Mouse (Mus musculus) megakaryocyte, adult 5-6 weeks (primary cell): ENCODE data around the gene Gm20509. TPM values are rescaled to one million over a fixed set of nuclear protein-coding genes. Genes with fewer than 3 reads are reported as not detected.
"Not testable (repeated sequence)": the region's sequence is repeated elsewhere in the genome, so short reads cannot be mapped to it uniquely, and the experiment has no call there.

Experiments
- ATAC-seq: 2 replicates; pipeline ENCODE4 v1.8.0; 2016; ENCODE audit warnings: mild to moderate bottlenecking, inconsistent platforms; ENCODE audit not compliant: poor library complexity, severe bottlenecking
- total RNA-seq, 2 experiments: library from RNA; stranded (forward) in 1 of 2; stranded (reverse) in 1 of 2; fragments of 153-499, 151-499 nt in 1 of 2; fragments of 221-1000, 200-1000 nt in 1 of 2; gene quantifications; 2 replicates each; pipeline versions ENCODE4 v1.2.3 to v1.2.4; 2015 to 2017

Gene Gm20509
- total RNA-seq, 2 experiments from 2014 or later, result not detected

DNA sequence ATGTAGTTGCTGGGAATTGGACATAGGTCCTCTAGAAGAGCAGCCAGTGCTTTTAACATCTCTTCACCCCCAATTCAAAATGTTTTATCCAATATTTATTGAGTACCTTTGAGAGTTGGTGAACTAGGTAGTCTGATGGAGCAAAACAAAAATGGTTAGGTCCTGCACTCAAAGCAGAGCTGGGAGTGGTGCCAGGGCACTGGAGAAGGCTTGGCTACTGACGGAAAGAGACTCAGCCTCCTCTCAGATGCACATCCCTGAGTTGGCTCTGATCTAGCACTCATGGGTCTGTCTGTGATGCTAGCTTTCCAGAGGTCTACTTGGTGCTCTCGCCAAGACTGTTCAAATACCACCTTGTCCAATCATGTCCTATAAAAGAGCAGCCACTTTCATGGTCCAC, 4.4 kb upstream of the Gm20509 start:
- no peak for ATAC-seq

DNA sequence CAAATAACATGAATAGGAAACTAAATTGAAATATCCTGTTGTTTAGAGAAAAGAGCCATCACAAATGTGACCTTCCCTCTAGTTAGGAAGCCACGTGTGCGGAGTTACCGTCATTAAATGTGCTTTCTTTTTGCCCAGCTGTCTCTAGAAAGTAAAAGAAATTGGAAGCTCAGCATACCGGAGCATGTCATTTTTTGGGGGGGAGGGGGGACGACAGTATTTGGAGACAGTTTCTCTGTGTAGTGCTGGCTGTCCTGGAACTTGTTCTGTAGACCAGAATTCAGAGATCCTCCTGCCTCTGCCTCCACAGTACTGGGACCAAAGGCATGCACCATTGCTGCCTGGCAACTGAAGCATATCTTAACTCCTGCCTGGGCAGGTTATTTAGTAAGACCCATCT, 734 bp upstream of the Gm20509 start, which contains the start of gene Khdc3:
Gene Khdc3 (plus strand): TSS at position 301 of the 400 bp plus-strand sequence.
- ATAC-seq, result no peak

DNA sequence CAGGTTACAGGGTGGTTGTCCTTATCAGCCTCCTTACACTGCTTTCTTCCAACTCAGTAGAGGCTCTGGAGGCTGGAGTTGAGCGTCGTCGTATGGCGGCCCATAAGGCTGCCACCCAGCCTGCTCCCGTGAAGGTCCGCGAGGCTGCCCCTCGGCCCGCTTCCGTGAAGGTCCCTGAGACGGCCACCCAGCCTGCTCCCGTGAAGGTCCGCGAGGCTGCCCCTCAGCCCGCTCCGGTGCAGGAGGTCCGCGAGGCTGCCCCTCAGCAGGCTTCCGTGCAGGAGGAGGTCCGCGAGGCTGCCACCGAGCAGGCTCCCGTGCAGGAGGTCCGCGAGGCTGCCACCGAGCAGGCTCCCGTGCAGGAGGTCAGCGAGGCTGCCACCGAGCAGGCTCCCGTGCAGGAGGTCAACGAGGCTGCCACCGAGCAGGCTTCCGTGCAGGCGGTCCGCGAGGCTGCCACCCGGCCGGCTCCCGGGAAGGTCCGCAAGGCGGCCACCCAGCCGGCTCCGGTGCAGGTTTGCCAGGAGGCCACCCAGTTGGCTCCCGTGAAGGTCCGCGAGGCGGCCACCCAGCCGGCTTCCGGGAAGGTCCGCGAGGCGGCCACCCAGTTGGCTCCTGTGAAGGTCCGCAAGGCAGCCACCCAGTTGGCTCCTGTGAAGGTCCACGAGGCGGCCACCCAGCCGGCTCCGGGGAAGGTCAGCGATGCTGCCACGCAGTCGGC, 1.0 kb downstream of the Gm20509 start:
- peak; percentile 41 for ATAC-seq

DNA sequence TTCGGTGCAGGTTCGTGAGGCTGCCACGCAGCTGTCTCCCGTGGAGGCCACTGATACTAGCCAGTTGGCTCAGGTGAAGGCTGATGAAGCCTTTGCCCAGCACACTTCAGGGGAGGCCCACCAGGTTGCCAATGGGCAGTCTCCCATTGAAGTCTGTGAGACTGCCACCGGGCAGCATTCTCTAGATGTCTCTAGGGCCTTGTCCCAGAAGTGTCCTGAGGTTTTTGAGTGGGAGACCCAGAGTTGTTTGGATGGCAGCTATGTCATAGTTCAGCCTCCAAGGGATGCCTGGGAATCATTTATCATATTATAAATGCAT, 1.6 kb downstream of the Gm20509 start:
- ATAC-seq, result no peak

DNA sequence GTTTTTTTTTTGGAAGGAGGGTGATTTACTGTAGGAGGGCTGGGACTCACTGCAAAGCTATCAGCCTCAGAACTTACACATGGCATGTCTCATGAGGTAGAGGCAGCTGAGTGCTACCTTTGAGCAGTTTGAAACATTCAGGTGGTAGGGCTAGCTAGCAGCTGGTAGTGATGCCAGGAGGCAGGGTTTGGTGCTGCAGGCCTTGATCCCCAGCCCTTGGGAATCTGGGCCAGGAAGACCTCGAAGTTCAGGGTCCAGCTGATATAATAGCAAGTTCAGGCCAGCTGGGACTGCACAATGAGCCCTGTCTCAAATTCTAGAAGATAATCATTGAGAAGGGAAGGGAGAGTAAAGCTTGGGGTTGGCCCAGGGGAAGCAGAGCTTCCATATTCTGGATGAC, 2.9 kb downstream of the Gm20509 start:
- no peak for ATAC-seq

DNA sequence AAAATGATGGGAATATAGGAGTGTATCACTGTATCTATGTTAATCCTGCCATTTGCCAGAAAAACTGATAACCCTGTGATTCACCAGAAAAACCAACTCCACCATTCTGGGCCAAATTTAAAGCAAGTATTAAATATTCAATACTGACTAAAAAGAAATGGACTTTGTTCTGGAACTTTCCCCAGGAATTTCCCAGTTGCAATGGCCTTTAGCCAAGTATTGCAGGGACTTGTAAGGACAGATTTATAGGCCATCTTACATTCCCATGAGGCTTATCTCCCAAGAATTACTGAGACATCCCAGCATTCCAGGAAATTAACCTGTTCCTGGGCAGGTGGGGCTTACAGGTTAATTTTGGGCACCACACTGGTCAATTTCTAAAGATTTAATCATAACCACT, 3.5 kb downstream of the Gm20509 start:
- ATAC-seq, result no peak

DNA sequence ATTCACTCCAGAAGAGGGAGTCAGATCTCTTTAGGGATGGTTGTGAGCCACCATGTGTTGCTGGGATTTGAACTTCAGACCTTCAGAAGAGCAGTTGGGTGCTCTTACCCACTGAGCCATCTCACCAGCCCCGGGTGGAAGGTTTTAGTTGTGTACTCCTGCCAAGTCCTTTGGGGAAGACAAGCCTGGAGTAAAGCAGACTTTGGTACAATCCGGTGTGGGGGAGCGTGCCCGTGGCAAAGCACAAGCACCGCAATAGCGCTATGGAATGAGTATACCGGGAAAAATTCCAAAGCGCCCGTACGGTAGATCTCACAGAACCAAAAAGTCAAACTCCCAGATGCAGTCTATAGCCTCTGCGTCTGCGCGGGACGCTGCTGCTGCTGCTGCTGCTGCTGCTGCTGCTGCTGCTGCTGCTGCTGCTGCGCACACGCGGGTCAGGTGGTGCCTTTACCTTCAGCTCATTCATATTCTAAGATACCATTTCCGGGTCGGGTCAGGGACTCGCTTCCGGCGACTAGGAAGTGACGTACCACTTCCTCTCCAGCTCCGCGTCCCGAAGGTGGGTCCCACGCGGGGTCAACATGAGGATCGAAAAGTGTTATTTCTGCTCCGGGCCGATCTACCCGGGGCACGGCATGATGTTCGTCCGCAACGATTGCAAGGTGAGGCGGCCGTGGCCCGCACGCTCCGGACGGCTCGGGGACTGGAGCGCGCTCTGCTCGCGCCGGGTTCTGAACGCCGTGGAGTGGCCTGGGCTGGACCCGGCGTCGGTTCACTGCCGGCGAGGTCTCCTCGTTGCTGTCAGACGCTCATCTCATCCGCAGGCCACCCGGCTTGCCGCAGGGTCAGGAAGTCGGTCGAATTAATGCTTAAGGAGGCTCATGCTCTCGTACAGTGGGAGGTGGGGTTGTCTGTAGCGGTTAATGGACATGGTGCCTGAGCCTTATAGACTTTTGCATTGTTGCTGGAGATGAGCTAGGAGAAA, 10.9 kb downstream of the Gm20509 start, which contains the start of gene Rsl24d1:
Gene Rsl24d1 (plus strand): TSS at position 508 of the 988 bp plus-strand sequence.
- ATAC-seq, result peak; percentile 99

DNA sequence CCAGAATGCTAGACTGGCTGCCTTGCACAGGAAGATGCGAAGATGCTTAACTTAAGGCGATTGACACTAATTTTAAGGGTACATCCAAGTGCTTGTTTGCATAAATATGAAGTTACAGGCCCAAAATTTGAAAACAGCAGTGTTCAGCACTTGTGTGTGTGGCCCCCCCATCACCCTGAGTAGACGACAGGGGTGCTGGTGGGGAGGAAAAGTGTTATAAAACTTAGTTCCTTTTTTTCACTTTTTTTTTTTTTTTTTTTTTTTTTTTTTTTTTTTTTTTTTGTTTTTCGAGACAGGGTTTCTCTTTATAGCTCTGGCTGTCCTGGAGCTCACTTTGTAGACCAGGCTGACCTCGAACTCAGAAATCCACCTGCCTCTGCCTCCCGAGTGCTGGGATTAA, 14.4 kb downstream of the Gm20509 start:
- not testable (repeated sequence) for ATAC-seq

DNA sequence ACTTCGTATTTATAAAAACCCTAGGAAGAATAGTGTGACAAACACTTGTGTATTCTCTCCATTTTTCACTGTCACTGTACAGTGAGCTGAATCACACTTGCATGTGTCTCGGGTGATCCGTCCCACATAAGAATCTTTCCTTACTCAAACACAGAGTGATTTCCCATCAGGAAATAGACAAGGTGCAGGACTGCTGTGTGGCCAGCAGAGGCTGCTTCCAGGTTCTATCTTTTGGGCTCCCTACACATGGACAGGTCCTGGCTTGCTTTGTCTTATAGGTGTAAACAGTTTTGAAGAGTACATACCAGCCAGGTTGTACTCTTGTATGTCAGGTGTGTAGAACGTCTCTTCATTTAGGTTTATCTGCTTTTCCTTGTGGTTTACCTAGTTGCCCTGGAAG, 15.7 kb downstream of the Gm20509 start:
- ATAC-seq, result no peak

DNA sequence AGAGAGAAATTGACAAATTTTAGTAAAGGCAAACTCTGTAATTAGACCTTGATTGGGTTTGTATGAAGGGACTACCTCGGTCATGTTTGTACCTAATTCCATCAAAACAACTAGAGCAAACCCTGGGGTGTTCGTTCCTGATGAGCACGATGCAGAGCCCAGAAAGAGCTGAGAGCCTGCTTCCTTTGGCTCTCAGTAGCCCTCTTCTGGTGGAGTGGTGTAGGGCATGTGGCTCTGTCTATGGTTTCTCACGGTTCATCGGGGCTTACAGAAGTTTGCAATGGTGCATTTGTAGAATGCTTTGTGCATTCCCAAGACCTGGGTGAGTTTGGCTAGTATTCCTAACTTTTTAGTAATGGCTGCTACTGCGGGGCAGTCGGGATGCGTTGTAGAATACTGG, 19.5 kb downstream of the Gm20509 start:
- ATAC-seq, result peak; percentile 42

DNA sequence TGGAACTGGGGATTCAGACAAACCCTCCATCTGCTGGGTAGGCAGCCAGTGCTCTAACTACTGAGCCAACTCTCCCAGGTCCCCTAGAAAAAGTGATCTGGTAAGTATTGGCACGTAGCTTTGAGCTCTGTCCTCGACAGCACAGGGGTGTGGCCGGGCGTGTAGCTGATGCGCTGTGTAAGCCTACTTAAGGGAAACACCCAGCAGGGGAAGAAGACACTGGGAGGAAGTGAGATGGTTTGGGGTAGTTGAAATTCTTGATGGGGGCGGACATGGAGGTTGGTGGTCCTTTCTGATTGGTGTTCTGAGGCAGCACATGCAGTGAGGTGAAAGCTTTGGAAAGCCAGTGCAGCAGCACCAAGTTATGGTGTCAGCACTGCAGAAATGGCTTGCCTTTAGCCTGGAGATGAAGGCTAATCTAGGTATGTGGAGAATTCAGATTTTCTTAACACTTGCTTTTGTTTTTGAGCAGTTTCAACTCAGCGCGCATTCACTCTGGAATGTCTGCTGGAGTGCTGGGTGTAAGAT, 22.8 kb downstream of the Gm20509 start:
- peak; percentile 75 for ATAC-seq

DNA sequence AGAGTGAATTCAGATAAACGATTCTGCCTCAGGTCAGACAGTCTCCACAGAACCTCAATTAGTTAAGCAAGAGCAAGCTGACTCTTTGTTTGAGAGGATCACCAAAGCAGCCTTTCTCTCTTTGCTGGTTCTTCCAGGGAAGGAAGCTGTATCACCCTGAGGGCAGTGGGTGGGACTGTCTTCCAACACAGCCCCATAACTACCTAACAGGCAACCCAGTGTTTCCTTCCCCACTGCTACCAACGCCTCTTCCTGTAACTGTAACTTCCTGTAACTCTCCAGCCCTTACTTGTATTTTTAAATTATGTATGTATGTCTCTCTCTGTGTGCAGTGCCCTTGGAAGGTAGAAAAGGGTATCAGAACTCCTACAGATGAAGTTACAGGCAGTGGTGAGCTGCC, 25.2 kb downstream of the Gm20509 start:
- ATAC-seq, result peak; percentile 65

DNA sequence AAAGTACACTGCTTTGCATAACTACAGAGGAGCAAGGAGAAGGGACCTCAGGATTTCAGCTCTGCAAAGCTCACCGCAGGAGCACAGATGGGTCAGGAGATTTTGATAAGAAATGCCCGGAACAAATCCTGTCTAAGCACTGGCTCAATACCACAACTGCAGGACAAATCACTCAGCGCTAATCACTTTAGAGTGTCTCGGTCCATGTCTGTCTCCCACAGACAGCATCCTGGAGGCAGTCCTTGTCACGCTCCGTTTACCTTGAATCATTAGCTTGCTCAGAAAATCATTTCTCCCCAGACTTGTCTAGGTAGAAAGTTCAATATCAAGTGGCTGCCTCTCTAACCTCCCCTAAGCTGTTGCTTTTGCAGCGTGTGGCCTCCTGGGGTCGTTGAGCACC, 27.6 kb downstream of the Gm20509 start:
- ATAC-seq, result no peak

DNA sequence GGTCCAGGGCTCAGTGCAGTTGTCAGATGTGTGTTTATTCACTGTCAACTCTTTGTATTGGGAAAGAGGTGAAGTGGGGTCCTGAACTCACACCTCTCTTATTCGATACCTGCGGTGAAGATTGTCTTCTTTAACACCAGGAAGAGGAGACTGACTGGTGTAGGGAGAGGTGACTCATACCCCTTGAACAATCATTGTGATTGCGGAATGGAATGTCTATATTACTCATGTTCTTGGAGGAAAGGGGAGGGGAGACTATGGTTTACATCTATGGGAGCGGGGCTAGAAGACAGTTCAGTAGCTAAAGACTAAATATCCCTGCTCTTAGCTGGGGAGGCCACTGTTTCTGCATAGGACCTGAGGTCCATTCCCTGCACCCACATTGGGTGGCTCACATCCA, 28.3 kb downstream of the Gm20509 start:
- ATAC-seq, result peak; percentile 12; the same call in 1 of the 2 replicates

DNA sequence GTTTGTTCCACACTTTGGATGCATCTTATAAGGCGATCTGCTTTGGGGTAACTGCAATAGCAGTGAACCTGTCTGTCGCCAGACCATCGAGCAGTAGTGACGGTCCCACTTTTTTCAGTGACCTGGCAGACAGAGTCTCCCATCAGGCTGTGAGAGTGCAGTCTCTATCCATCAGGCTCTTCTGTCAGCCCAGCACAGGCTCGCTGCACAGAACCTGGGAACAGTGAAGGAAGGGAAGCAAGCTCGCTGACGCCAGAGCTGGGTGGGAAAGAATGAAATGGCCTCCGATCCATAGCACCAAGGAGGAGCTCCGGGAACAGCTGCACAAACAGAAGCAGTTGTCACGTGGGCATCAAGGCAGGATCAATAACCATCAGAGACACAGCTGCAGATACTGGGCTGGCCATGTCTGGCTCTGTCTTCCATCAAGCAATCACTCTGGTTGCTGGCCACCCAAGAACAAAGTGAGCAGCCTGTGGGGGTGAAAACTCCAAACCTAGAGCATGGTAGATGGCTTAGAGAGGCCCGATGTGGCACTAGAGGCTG, 35.1 kb downstream of the Gm20509 start:
- ATAC-seq, result no peak

DNA sequence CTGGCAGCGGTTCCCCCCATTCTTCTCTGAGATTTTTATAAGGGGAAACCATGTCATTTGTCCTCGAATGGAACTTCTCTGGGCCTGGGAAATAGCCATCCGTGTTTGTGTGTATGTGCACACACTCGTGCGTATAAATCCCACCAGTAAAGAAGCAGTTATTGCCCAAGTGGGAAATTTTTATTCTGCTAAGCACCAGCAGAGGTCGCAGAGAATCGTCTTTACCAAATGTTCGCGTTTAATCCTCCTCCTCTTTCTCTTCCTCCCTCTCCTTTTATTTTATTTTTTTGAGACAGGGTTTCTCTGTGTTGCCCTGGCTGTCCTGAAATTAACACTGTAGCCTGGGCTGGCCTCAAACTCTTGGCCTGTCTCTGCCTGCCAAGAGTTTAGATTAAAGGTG, 52.1 kb downstream of the Gm20509 start:
- no peak for ATAC-seq

DNA sequence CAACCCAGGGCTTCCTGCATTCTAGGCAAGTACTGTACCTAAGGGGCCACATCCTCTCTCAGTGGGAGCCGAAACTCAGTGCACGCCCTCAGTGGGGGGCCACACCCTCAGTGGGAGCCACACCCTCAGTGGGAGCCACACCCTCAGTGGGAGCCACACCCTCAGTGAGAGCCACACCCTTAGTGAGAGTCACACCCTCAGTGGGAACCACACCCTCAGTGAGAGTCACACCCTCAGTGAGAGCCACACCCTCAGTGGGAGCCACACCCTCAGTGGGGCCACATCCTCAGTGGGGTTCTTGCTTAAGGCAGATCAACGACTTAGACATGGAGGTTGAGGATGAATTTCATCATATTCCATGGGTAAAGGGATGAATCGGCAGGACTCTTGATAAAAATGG, 55.7 kb downstream of the Gm20509 start:
- ATAC-seq, result peak; percentile 89

DNA sequence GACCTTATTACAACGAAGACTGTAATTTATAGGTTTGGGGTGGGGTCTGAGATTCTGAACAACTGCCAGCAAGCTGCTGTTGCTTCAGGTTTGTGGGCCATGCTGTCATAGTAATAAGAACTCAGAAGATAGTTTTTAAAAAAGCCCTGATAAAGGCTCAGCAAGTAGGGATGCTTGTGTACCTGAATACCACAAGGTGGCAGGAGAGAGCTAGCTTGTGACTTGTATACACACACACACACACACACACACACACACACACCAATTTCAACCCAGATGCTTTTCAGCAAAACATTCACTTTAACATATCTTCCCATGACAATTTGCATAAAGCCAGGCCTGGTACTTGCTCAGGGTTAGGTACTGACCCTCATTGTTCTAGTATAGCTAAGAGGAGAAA, 57.0 kb downstream of the Gm20509 start:
- no peak for ATAC-seq

DNA sequence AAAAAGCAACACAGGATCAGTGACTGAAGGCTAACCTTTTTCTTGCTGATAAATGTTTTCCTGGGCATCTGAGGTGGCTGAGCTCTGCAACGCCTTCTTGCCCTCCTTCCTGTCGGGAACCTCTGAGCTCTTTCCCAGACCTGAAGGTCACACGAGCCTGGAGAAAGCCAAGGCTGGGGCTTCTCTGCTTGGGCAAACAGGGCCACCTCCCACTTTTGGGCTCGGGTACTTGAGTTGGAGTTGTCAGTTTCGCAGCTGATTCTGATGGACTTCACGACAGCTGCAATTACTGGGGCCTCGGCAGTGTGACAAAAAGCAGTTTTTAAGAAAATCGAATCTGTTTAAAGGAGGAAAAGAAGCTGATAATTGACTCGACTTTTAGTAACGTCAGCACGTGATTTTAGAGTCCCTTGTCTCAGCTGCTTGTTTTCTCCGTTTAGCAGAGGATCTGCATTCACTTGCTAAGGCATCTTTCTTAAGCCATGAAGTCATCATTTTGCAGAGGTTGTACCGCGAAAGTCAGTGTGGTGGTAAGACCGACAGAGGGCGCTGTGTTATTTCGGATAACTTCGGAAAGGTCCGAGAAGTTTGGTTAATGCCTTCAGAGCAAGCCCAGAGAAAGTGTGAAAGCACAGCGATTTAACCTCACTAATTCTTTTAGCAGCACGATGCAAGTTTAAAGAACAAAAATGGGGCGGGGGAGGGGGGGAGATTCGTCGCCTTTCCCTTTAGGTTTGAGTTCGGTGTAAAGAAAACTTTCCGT, 60.5 kb downstream of the Gm20509 start:
- peak; percentile 75 for ATAC-seq

DNA sequence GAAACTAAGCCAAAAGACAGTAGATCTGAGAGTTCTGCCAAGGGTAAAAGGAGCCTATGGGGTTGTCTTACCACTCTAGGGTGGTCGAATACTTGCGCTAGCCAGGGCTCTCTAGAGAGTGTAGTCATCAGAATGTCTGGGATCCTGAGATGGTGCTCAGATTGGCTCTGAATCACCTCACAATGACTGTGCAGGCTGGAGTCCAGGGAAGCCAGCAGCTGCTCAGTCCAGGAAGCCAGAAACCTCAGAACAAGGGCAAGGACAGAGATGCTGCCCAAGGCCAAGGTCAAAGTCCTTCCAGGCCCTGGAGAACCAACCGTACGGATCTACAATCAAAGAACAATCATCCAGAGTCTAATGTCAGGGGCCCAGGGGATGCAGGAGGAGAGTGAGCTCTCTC, 63.4 kb downstream of the Gm20509 start:
- no peak for ATAC-seq
